Mouse (Mus musculus) heart, embryonic 11.5 days (tissue): ENCODE data around the gene Olfr574. TPM values are rescaled to one million over a fixed set of nuclear protein-coding genes. Genes with fewer than 3 reads are reported as not detected.

Experiments
- ATAC-seq: fragments of 200-750 bp; cut with Nextera tagmentation; replicated peaks from 2 replicates; pipeline ENCODE4 v1.8.0; 2017; ENCODE audit warnings: moderate library complexity; ENCODE audit not compliant: insufficient number of reproducible peaks, low FRiP score, low TSS enrichment
- H3K27ac ChIP-seq: fragments of 300-500 bp; sonication (generic); 2 replicates; pipeline ENCODE4 v1.5.1; 2014; ENCODE audit warnings: mild to moderate bottlenecking, low read depth, low read length
- H3K27me3 ChIP-seq: fragments of 300-500 bp; sonication (generic); 2 replicates; pipeline ENCODE4 v1.6.1; 2014; ENCODE audit warnings: mild to moderate bottlenecking, low read length, mixed read lengths; ENCODE audit not compliant: control insufficient read depth, insufficient read depth
- H3K36me3 ChIP-seq: fragments of 300-500 bp; sonication (generic); 2 replicates; pipeline ENCODE4 v1.6.1; 2014; ENCODE audit warnings: mild to moderate bottlenecking, low read length, moderate library complexity, mixed read lengths; ENCODE audit not compliant: control insufficient read depth, insufficient read depth
- H3K4me1 ChIP-seq: fragments of 300-500 bp; sonication (generic); 2 replicates; pipeline ENCODE4 v1.6.1; 2014; ENCODE audit warnings: low read length; ENCODE audit not compliant: control insufficient read depth, insufficient read depth
- H3K4me2 ChIP-seq: fragments of 300-500 bp; sonication (generic); 2 replicates; pipeline ENCODE4 v1.6.1; 2014; ENCODE audit warnings: mild to moderate bottlenecking, moderate library complexity
- H3K4me3 ChIP-seq: fragments of 300-500 bp; sonication (generic); 2 replicates; pipeline ENCODE4 v1.5.1; 2014; ENCODE audit warnings: low read depth, low read length
- H3K9ac ChIP-seq: fragments of 300-500 bp; sonication (generic); 2 replicates; pipeline ENCODE4 v1.6.1; 2014; ENCODE audit warnings: mild to moderate bottlenecking, low read depth, low read length, moderate library complexity
- H3K9me3 ChIP-seq: fragments of 300-500 bp; sonication (generic); replicated peaks from 2 replicates; pipeline ENCODE4 v1.6.1; 2016; ENCODE audit warnings: low read length; ENCODE audit not compliant: control insufficient read depth
- WGBS: fragments of 180-500 bp; shearing (Covaris S2); extraction: QIAGEN DNeasy Blood & Tissue Kit; methylation state at CpG from one replicate; pipeline ENCODE4 v1.1.7; 2014; ENCODE audit not compliant: insufficient replicate concordance; 5-methylcytosine and 5-hydroxymethylcytosine counted together
- polyA plus RNA-seq: library from polyadenylated mRNA; unstranded; fragments of >200 nt; fragmentation: Nextera tagmentation; extraction: Ambion mirVana; gene quantifications from 2 replicates; pipeline ENCODE4 v1.2.1, GENCODE M21; 2014

The Olfr574 gene
- polyA plus RNA-seq = not detected in 2 replicates

DNA sequence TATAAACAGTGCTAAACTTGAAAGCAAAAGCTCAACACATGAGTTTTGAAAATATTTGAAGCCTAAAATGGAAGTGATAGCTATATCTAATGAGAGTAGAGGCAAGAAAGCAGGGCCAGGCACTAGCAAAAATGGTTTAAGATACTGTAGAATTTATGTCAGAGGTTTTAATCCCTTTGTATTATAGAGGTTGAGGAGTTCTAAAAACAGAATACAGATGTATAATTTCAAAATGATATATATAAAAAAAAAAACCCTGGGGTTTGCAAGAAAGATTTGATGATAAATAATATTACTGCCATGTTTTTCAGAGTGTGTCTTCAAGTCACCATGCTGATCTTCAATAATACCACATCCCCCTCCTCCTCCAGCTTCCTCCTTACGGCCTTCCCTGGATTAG lies at the start of gene Olfr574:
Olfr574 (plus strand) TSS at position 301 of the 400 bp plus-strand sequence.
- WGBS = 77% methylated on average over 1 of the region's 1 CpGs
- no peak within 1 kb of the TSS for H3K27ac ChIP-seq
- no peak within 1 kb of the TSS for H3K4me2 ChIP-seq
- no peak for ATAC-seq
- no peak within 1 kb of the TSS for H3K9ac ChIP-seq
- no peaks in the 10 kb centered on the region for H3K27me3 ChIP-seq
- H3K9me3 ChIP-seq = no peaks in the 10 kb centered on the region
- no peaks in the 10 kb centered on the region for H3K4me1 ChIP-seq
- H3K36me3 ChIP-seq = no peaks in the 10 kb centered on the region
- no peak within 1 kb of the TSS for H3K4me3 ChIP-seq

- no peak for ATAC-seq
- Histone ChIP-seq H3K4me3 (no peak overlapping the region), H3K27me3 (no peaks in the 10 kb centered on the region), H3K27ac (no peak overlapping the region), H3K36me3 (no peaks in the 10 kb centered on the region), H3K4me2 (no peak overlapping the region), H3K9ac (no peak overlapping the region), H3K4me1 (0 out of 2 replicates have a peak, but pooled peaks cover 3% of the 10 kb centered on the region), H3K9me3 (no peaks in the 10 kb centered on the region)
- 23% methylated on average over 1 of the region's 1 CpGs for WGBS
Measured at GRCm38 (mm10) chr7:102915261-102915660, 33.0 kb upstream of the Olfr574 start.

GRCm38 (mm10) chr7:102916405-102916804 lies 31.9 kb upstream of the Olfr574 start:
- Histone ChIP-seq H3K36me3 (no peaks in the 10 kb centered on the region), H3K4me1 (0 out of 2 replicates have a peak, but pooled peaks cover 3% of the 10 kb centered on the region), H3K9ac (no peak overlapping the region), H3K4me2 (no peak overlapping the region), H3K27ac (no peak overlapping the region), H3K27me3 (no peaks in the 10 kb centered on the region), H3K4me3 (no peak overlapping the region), H3K9me3 (no peaks in the 10 kb centered on the region)
- no peak for ATAC-seq
- 45% methylated on average over 5 of the region's 5 CpGs for WGBS

GRCm38 (mm10) chr7:102917032-102917875 lies 31.0 kb upstream of the Olfr574 start, which contains the start of gene Olfr571:
Gene Olfr571 (minus strand): TSS chr7:102917536.
- H3K9ac ChIP-seq = no peak within 1 kb of the TSS
- 61% methylated on average over 4 of the region's 4 CpGs for WGBS
- no peak for ATAC-seq
- no peaks in the 10 kb centered on the region for H3K27me3 ChIP-seq
- H3K9me3 ChIP-seq = no peaks in the 10 kb centered on the region
- no peak within 1 kb of the TSS for H3K27ac ChIP-seq
- H3K4me3 ChIP-seq = no peak within 1 kb of the TSS
- H3K4me2 ChIP-seq = no peak within 1 kb of the TSS
- H3K36me3 ChIP-seq = no peaks in the 10 kb centered on the region
- 0 out of 2 replicates have a peak, but pooled peaks cover 3% of the 10 kb centered on the region for H3K4me1 ChIP-seq

DNA sequence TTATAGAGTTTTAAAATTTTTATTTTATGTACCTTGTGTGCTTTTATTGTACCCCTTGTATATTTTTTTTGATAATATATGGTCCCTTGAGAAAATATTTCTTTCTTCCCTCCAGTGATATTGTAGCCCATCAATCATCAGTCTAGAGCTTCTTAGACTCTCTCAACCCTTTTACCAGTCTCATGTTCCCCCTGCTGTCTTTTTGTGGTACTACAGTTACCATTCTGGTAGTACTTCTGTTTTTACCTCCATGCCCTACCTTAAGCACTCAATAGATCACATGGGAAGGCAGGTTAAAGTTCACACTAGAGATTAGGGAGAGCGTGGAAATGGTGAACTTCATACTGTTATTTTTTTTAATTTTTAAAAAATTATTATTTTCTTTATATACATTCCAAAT lies 28.6 kb upstream of the Olfr574 start:
- no peak overlapping the region for H3K4me3 ChIP-seq
- no peak overlapping the region for H3K9ac ChIP-seq
- 0 out of 2 replicates have a peak, but pooled peaks cover 3% of the 10 kb centered on the region for H3K4me1 ChIP-seq
- H3K27me3 ChIP-seq = no peaks in the 10 kb centered on the region
- no peaks in the 10 kb centered on the region for H3K9me3 ChIP-seq
- 13% methylated on average over 1 of the region's 1 CpGs for WGBS
- 0 out of 2 replicates have a peak, but pooled peaks have one; percentile 55 for ATAC-seq
- H3K27ac ChIP-seq = no peak overlapping the region
- no peaks in the 10 kb centered on the region for H3K36me3 ChIP-seq
- H3K4me2 ChIP-seq = no peak overlapping the region

GRCm38 (mm10) chr7:102924109-102924508 lies 24.2 kb upstream of the Olfr574 start, which contains the start of gene Olfr572:
Gene Olfr572 (plus strand): TSS chr7:102924409.
- Histone ChIP-seq H3K4me1 (no peaks in the 10 kb centered on the region), H3K4me3 (no peak within 1 kb of the TSS), H3K4me2 (no peak within 1 kb of the TSS), H3K27me3 (no peaks in the 10 kb centered on the region), H3K9me3 (no peaks in the 10 kb centered on the region), H3K27ac (no peak within 1 kb of the TSS), H3K36me3 (no peaks in the 10 kb centered on the region), H3K9ac (no peak within 1 kb of the TSS)
- 45% methylated on average over 1 of the region's 1 CpGs for WGBS
- no peak for ATAC-seq

GRCm38 (mm10) chr7:102927105-102927504 lies 21.2 kb upstream of the Olfr574 start:
- Histone ChIP-seq H3K4me1 (no peaks in the 10 kb centered on the region), H3K9ac (no peak overlapping the region), H3K27ac (no peak overlapping the region), H3K4me2 (no peak overlapping the region), H3K9me3 (no peaks in the 10 kb centered on the region), H3K36me3 (no peaks in the 10 kb centered on the region), H3K4me3 (no peak overlapping the region), H3K27me3 (no peaks in the 10 kb centered on the region)
- no peak for ATAC-seq
- WGBS = 66% methylated on average over 3 of the region's 3 CpGs

GRCm38 (mm10) chr7:102942475-102942874 lies 5.8 kb upstream of the Olfr574 start, which contains the start of gene Olfr573-ps1:
Gene Olfr573-ps1 (minus strand): TSS chr7:102942575.
- Histone ChIP-seq H3K4me1 (no peaks in the 10 kb centered on the region), H3K4me2 (no peak within 1 kb of the TSS), H3K9ac (no peak within 1 kb of the TSS), H3K27ac (no peak within 1 kb of the TSS), H3K9me3 (no peaks in the 10 kb centered on the region), H3K4me3 (no peak within 1 kb of the TSS), H3K36me3 (no peaks in the 10 kb centered on the region), H3K27me3 (no peaks in the 10 kb centered on the region)
- WGBS = 90% methylated on average over 2 of the region's 2 CpGs
- ATAC-seq = no peak
